Mouse (Mus musculus): ENCODE data around the gene Slc38a6.

The Slc38a6 gene

DNA sequence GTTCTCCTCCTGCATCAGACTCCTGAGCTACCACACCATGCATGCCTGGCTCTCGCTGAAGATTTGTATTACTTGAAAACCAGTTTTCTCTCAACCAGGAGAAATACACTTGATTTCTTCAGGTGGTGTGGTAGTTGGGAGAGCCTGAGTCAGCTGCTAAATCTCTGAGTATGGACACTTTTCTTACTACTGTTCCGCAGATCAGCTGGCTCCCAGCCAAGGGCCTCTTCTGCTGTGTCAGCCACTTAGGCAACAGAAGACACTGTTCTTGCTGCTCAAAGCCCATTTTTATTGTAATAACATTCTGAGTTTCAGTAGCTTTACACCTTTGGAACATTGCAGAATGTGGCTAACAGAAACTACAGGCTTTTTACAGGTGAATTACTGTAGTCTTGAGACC is 72.1 kb downstream of the Slc38a6 start:
- peak; percentile 64 for DNase-seq

DNA sequence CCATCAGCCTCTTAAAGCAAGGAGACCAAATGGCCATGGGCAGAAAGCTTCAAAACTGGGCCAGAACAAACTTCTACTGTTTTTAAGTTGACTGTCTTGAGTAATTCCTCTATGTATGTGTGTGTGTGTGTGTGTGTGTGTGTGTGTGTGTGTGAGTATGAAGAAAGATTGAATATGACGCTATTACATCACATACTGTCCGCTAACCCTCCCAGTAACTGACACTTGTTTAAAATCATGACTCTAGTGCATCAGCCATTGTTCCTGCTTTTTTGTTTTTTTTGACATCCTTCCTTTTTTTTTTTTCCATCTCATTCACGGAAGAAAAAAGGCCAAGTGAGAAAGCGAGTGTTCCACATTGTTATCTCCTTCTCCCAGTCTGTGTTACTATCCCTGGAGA is 72.9 kb downstream of the Slc38a6 start:
- no peak for DNase-seq

DNA sequence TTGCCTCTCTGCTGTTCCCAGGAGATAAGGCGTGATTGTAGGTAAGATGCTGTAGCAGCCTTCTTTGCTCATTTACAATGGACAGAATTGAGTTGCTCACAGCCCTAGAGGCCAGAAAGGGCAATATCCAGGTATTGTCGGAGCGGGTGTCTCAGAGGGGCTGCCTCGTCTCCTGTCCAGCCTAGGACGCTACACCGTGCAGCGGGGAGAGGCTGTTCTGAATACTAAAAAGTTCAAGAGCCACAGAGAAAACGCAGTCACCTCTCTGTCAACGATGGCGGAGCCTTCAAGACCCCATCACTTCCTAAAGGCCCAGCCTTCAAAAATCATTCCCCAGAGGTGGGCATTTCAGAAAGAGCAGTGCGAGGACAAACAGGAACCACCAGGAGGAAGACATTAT is 74.6 kb downstream of the Slc38a6 start:
- no peak for DNase-seq

DNA sequence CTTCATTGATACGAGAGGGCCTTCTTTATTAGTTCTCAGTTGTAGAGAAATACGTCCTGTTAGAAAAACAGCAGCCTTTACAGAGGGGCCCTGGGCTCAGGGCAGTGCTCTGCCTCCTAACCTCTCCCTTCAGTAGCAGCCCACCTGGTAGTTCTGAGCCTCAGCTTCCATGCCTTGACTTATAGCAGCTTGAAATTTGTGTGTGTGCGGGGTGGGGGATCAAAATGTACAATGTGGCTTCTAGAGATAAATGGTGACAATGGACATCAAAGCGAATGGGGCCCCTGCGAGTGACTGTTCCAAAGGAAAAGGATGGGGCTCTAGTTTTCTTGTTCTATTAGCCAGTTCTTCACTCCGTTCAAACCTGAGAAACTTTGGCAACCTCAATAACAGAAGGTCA is 76.8 kb downstream of the Slc38a6 start:
- no peak for DNase-seq

DNA sequence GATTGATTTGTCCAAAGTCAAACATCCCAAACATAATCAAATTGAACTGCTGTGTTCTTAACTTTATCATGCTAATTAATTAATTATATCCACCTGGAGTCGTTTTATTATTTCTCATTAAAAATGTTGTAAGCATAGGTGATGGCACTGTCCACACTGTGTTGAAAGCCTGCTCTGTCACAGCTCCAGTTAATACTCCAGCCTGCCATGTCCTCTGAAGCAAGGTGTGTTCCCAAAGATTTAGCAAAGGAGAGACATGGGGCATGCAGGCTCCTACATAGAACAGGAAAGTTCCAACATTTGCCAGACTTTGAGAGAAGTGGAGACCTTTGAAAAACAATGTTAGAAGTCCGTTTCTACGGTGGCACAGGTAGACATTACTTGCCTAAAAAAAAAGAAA is 77.4 kb downstream of the Slc38a6 start:
- no peak for DNase-seq

DNA sequence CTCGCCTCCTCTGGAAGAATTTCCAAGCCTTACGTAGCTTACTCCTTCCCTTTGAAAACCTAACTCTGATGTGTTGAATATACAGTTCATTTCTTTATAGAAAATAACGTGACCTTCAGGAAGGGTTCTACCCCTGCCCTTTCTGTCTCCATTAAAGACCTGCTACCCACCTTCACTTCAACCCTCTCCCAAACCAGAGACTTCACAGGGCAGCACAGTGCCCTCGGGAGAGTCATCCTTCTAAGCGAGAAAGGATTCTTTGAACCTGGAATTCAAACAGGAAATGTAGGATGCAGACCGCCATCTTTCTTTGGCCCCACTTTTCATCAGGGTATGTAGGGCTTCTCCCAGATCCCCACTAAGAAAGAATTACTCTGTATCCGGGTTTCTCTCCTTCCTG is 80.0 kb downstream of the Slc38a6 start:
- DNase-seq = no peak

DNA sequence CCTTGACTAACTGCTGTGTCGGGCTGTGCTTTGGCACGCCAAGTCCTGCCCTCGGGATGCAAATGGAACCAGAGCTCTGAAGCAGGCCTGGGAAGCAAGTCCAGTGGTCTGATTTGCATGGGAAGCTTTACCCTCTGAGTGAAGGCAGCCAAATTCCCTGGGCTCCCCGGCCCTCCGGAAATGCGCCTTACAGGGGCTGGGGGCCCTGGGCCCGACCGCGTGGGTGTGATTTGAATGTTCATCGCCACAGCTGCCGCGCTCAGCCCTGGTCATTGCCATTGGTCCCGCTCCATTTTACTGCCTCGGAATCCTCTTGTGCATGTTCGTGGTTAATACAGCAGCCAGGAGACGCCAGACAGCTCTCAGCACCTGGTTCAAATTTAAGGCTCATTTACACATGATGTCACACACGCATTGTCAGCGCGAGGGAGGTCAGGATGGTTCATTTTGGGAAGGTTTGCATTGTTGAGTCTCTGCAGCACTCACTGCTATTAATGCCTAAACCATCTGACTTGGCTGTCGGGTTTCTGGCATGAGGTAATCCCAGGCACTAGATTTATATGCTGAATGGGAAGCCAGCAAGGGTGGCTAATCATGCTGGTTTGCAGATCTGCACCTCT is 81.0 kb downstream of the Slc38a6 start:
- DNase-seq = no peak

DNA sequence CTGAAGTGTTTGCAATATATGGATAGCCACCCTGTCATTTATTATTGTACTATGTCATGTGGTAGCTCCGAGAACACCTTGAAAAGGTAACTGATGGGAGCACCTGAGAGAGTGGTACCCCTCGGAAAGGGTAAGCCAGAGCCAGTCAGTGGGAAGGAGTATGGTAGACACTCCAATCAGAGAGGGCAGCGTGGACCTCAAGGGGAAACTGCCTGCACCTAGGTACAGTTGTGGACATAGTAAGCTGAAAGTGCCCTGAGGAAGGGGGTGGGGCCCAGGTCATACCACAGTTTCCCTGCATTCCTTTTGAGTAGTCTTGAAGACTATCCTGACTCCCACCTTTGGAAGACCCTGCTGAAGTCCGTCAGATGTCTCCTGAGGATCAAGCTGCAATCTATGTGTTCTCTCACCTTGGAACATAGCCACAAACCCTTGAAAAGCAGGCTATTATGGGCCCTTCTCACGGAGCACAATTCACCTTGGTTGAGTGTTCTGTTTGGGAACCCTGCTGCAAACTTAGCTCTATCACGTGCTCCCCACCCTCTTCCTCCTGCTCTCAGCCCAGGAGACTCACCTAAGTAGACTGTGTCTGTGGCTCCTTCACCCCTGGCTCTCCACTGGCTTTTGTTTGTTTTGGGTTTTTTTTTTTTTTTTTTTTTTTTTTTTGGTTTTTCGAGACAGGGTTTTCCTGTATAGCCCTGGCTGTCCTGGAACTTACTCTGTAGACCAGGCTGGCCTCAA is 82.5 kb downstream of the Slc38a6 start:
- DNase-seq = no peak

DNA sequence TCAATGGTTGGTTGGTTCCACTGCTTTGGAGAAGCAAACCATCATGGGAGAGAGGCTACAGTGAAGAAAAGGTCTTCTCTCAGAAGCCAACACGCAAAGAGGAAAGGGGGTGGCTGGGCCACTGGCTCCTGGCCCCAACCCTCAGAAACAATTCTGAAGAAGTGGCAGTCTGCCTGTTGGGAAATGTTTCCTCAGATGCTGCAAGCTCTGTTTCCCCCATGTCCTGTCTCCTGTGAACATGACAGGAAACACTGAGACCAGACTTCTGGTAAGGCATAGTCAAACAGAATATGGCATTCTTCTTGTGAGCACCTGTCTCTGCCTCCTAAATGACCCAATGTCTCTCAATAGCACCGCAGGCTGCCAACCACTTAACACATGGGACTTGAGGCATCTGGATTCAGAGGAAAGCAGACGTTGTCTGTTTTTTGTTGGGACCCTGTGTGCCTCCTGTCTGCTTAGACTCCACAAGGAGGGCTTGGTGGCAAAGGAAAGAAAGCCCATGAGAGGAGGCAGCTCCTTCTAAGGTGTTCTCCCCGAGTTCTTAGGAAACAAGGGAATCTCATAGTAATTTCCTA is 83.9 kb downstream of the Slc38a6 start:
- DNase-seq = no peak

DNA sequence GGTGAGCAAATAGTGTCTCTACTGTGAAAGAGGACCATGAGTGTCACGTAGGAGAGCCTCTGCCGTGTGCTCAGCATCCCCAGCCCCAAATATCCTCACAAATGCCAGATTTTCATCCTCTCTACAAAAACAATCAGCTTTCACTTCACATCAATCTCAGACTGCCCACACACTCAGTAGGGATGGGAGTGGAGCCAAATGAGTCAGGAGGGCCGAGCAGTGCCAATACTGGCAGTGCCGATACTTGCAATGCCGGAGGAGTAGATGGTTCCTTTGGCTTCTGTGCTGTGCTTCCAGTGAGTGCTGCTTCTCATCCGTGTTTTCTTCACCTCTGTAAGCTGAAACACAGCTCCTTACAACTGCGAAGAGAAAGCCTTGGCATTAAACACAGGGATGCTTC is 84.6 kb downstream of the Slc38a6 start:
- DNase-seq = no peak

DNA sequence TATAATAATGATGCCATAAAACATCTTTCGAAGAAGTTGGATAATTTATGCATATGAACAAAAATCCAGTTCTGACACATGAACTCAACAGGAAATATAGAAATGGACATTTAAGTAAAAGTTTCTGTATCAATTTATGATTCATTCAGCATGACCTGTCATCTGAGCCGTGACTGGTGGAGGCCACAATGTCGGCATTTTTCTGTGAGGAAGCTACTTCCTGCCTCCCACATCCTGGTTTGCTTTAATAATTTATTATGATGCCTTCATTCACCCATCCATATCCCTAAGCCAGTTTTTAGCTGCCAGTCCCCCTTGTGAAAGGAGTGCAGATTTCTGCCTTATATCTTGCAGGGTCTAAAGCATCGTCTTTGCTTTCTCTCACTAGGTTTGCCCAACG is 91.4 kb downstream of the Slc38a6 start:
- DNase-seq = no peak

DNA sequence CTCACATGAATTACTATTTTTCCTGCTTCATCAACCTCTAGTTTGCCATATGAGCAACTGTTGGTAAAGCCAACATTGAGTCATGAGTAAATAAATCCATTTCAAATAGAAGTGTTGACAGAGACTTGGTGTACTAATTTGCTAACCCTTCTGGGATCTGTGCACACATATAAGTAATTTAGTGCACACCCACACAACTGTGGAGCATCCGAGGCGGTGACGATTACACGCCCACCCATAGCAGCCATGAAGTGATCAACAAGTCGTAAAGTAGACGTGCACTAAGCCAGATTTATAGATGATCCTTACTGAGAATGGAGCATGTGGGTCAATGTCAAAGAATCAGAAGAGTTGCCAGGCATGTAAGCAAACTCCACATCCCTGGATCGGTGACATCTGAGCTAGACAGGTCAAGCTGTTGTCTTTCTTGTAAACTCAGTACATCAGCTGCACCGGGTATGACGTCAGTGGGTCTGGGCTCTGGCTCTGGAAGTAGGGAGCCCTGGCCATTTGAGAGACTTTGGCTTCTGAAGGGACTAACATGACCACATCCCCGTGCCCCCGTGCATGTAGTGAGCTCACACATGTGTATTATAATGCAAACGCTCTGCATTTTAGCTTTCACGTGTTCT is 92.3 kb downstream of the Slc38a6 start:
- DNase-seq = no peak

DNA sequence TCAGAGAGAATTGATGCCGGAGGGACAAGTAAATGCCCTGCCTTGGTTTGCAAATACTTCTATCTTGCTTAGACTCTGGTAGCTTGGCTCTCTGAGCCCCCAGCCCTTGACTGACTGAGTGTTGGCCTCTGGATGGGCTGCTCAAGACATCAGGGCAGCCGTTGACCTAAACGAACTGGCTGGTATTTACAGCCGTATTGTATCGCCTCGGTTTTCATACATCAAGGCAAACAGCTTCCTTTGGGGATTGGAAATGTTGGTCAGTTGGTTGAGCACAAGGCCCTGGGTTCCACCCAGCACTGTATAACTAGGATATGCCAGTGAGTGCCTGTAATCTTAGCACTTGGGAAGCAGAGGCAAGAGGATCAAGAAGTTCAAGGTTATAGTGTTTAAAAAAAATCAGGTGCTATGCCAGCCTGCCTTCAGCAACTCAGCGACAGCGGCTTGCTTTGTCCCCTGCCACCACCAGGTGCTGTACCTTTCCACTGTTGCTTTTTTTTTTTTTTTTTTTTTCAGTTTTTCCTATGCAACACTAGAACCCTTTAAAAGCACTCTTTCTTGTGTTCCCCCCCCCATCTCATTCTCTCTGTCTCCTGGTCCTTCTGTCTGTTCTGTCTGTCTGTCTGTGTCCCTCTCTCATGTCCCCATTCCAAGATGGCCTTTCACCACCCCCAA is 94.2 kb downstream of the Slc38a6 start:
- no peak for DNase-seq

DNA sequence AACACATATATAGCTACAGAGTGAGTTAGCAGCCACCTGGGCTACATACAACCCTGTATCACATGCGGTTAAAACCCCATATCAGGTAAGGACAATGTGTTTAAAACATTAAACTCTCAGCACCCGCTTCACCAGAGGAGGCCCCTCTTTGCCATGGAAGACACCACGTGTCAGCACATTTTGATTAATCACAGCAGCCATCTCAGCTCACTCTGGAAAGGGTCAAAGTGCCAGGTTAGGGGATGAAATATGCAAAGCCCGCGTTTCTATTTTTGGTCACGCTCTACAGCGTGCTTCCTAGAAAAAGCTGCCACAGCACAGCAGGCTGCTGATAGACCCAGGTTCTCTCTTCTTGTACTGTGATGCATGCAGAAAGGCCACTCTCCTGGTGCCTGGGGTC is 94.9 kb downstream of the Slc38a6 start:
- DNase-seq = peak; percentile 66

DNA sequence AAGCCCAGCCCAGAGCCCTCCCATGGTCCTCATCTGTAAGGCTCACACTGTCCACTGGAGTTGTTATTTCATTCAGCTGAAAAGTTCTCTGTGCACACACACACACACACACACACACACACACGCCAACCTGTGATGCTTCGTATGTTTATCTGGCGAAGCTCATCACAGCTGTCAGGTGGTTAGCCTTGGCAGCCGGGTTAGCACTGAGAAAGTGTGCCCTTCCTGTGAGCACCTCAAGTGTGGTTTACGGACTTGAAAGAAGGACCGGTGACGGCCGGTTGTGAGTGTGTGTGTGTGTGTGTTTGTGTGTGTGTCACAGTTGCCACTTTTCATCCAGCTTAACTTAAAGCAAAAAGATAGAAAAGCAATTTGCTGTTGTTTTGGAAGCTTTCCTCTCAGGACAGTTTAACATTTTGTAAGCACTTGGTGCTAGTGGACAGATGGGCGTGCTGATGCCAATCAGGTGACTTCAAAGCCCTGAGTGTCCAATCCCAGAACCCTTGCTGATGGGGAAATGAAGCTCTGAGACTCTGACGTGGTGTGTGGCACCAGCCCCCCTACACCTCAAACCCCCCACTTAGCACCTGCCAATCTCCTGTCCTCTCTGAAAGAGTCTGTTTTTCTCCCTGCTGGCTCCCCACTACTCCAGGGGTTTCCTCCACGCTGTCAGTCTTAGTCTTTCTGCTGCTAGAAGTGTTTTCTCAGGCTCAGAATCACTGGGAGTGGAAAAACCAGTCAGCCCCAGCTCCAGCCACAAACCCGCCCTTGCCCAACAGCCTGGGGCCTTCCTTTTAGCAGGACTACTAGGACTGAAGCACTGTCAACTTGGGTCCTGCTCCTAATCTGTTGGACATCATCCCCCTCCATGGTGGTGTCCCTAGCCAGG is 96.0 kb downstream of the Slc38a6 start:
- DNase-seq = no peak

DNA sequence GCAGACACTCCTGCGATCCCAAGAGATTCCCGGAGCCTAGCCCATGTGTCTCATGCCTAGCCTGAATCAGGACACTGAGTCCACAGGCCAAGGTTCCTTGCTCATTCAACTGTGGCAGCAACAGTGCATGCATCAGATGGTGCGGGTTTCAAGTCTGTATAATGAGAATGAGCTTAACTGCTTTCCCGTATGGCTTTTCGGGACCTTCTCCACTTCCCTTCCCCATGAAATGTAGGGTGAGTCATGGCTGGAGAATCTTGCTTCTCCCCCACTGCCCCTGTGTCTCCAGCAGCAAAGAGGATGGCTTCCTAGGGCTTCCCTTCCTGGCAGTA is 96.6 kb downstream of the Slc38a6 start:
- peak; percentile 59 for DNase-seq

DNA sequence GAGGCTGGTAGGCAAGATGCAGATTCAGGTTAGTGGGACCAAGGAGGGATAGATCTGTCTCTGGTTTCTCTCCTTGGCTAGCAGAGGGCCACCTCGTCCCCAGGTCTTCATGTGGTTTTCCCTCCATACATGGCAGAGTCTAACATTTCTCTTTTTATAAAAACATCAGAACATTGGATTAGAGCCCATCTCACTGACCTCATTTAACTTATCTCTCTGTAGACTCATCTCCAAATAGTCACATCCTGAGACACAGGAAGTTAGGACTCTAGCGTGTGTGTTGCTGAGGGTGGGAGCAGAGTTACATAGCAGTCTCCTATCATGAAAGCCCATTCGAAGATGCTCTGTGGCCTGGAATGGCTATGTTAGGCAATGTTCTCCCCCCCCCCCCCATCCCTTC is 97.3 kb downstream of the Slc38a6 start:
- no peak for DNase-seq

DNA sequence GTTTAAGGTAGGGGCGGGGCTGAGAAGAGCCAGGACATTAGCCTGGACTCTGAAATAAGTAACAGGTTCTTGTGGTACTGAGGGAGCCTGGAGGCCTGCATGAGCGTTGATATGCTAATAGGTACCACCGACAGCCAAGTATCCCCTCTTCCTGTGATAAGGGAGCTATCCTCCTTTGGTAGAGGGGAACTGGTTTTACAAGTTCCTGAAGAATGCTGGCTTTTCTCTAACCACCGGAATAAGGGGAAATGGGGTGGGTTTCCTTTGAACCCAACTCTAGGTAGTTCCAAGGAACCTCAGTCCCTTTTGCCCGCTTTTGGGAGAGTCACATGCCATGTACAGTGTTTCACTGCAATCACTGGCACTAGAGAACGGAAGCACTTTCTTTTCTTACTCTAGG is 98.2 kb downstream of the Slc38a6 start:
- DNase-seq = no peak

DNA sequence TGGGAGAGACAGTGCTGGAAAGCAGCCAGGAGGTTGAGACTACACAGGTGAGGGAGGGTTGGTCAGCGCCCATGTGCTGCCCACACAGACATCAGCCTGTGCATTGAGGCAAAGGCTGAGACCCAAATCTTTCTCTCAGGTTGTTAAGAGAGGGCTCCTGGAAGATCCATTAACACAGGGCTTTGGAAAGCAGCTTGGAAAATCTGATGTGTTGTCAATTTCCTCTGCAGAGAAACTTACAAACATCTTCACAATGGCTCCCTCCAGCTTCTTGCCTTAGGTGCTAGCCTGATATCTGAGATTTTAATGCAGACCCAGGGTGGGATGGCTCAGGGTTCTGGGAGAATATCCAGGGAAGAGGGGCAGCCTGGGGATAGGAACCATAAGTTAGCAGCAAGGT is 105.9 kb downstream of the Slc38a6 start:
- DNase-seq = no peak

DNA sequence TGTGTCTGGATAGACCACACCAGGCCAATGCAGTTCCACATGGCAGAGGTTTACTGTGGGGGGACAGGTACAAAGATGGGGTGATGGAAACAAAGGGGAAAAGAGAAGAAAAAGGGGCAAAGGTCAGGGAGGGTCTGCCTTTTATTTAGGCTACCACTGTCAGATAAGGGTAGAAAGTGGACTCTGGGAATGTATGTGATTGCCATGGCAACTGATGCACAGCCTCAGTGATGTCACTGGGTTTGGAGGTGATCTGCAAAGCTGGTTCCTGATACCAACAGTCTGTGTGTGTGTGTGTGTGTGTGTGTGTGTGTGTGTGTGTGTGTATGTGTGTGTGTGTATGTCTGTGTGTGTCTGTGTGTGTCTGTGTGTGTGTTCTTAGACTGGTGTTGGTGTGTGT is 106.4 kb downstream of the Slc38a6 start:
- DNase-seq = no peak

DNA sequence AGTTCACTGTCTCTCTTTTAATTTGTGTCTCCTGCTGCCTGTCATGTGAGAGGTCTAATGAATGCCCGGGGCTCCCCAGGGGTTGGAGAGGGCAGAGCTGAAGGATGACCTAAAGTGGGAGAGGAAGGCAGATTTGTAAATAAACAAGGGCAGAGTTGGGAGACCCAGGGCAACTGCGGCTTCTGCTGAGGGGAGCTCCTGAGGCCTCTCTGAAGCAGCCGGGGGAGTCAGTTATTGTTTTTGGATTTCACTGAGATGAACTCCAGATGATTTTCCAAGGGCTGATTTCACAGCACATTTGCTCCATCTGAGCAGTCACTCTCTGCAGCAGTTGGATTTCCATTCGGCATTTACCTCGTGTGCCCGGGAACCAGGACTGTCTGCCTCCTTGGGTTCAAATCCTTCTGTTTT is 107.3 kb downstream of the Slc38a6 start:
- no peak for DNase-seq

DNA sequence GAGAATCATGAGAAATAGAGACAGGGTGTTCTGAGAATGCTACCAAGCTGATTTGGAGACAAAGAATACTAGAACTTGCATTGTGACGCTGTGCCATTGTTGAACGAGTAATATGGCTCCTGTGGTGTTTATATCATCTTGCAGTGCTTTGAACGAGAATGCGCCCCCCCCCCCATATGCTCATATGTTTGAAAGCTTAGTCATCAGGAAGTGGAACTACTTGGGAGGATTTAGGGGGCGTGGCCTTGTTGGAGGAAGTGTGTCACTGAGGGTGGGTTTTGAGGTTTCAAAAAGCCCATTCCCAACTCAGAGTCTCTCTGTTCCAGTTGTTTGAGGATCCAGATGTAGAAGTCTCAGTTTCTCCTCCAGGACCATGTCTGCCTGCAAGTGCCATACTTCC is 108.0 kb downstream of the Slc38a6 start:
- DNase-seq = no peak

DNA sequence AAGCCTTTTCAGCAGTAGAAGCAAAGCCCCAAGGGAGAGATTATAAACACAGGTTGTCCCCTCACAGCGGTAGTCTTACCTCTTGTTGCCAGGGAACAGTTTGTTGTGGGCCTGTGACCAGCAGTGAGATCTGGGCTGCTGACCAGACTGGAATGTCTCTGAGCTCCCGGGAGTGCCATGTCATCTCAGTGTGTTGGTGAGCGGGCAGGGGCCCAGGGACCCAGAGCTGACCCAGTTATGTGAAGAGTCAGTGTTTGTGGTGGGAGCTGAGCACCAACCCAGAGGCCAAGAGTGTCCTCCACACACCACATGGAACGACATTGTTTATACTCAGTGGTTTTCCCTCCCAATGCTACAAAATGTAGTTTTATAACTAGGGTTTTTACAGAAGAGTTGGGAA is 112.8 kb downstream of the Slc38a6 start:
- no peak for DNase-seq
